Mouse (Mus musculus) brain, embryonic 14.5 days (tissue): ENCODE results near the gene Fggy.

Experiments used
- CTCF ChIP-seq: fragments of 200-500 bp; IDR thresholded peaks from 2 replicates; pipeline ENCODE4 v1.5.1; 2012; ENCODE audit warnings: inconsistent platforms, mild to moderate bottlenecking, moderate library complexity, borderline replicate concordance; ENCODE audit not compliant: insufficient read depth, insufficient read length; ENCODE audit errors: extremely low read depth
- POLR2A ChIP-seq: fragments of 200-500 bp; IDR thresholded peaks from 2 replicates; pipeline ENCODE4 v1.6.1; 2012; ENCODE audit warnings: mild to moderate bottlenecking, inconsistent platforms, borderline replicate concordance; ENCODE audit not compliant: poor library complexity, insufficient read depth, insufficient read length, severe bottlenecking; ENCODE audit errors: extremely low read depth

- no peak for TF ChIP-seq CTCF
- no peak for TF ChIP-seq POLR2A
These were observed 106.3 kb downstream of the Fggy start for GRCm38 (mm10) chr4:95663596-95663995.
